17 mouse cellular contexts compared by ENCODE assay signal in the genomic region with DNA sequence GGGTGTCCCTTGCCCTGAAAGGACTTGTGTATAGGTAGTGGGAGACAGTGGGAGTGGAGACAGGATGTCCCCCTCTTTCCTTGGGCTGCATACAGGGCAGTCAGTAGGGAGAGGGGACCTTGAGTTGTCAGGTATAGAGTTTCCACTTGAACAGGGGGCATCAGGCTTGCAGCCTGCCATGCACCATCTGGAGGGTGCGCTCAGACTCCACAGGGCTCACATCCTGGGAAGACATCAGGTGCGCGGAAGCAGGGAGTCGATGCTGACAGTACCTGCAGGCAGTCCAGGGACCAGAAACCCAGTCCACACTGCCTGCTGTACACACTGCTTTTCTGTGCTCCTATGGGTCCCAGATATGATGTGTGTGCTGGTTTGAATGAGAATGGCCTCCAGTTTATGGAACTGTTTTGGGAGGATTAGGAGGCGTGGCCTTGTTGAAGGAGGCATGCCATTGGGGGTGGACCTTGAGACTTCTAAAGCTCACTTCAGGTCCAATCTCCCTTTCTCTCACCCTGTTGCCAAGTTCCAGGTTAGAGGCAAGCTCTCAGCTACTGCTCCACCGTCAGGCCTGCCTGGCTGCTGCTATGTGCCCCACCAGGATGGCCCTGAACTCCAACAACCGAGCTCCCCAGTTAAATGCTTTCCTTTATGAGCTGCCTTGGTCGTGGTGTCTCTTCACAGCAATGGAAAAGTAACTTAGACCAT.
DNase-seq lines count a peak whose midpoint lies in the region; ATAC-seq lines count a peak whose summit lies in the region.
"Had no signal": no experiment of that assay in that cellular context is flagged by ENCODE, and none has a peak within 500 bp of the region (broad histone marks: within the 10 kb centered on the region; RNA-seq: fewer than 3 reads in every experiment).

No protein-coding gene starts in this region.

- WGBS in lung, embryonic 15.5 days: 77% methylated on average over 8 of the region's 8 CpGs
- WGBS in embryonic facial prominence, embryonic 13.5 days: 75% methylated on average over 8 of the region's 8 CpGs
- 64% methylated on average over 8 of the region's 8 CpGs for WGBS in forebrain, embryonic 16.5 days

- peak; percentile 64 for DNase-seq in cerebellum, adult 9-11 months
- DNase-seq in cerebellum, postnatal 4 days (ENCODE audit: low spot score in 2 of 2): no peak
- no peak for DNase-seq in lung, postnatal 4 days
- DNase-seq in frontal cortex, postnatal 25 days (ENCODE audit: low spot score in 2 of 2): no peak
- no peak for DNase-seq in left cerebral cortex, adult 8-10 months (ENCODE audit: low spot score in 2 of 2)
- DNase-seq: adrenal gland, adult 2 months; gastrocnemius, postnatal 36 days; kidney, postnatal 4 days; lung, adult 18-20 months; right cerebral cortex, postnatal 14 days had no signal

- 0 out of 2 replicates have a peak, but pooled peaks have one; percentile 1 for ATAC-seq in lung, embryonic 15.5 days (ENCODE audit: borderline replicate concordance, extremely low read depth, low FRiP score, low TSS enrichment)
- ATAC-seq in embryonic facial prominence, embryonic 13.5 days (ENCODE audit: insufficient number of reproducible peaks, insufficient read depth, low FRiP score, low TSS enrichment, low read depth): no peak
- ATAC-seq in forebrain, embryonic 16.5 days: peak; percentile 11; the same call in 1 of the 2 replicates
- ATAC-seq: intestine, embryonic 15.5 days had no signal

- H3K27ac ChIP-seq in lung, embryonic 15.5 days: peak overlapping the region; percentile 74
- H3K27ac ChIP-seq in embryonic facial prominence, embryonic 13.5 days: peak overlapping the region; percentile 61; the same call in 1 of the 2 replicates
- H3K27ac ChIP-seq in forebrain, embryonic 16.5 days (ENCODE audit: low read length): peak overlapping the region; percentile 67
- H3K27ac ChIP-seq: intestine, embryonic 15.5 days; stomach, postnatal 0 days had no signal

- H3K9me3 ChIP-seq in lung, embryonic 15.5 days: no peaks in the 10 kb centered on the region
- H3K9me3 ChIP-seq in embryonic facial prominence, embryonic 13.5 days: peaks cover 9% of the 10 kb centered on the region; the same call in 1 of the 2 replicates
- H3K9me3 ChIP-seq in forebrain, embryonic 16.5 days (ENCODE audit: control insufficient read depth, low read length): no peaks in the 10 kb centered on the region
- H3K9me3 ChIP-seq: intestine, embryonic 15.5 days had no signal

- H3K27me3 ChIP-seq in lung, embryonic 15.5 days: no peaks in the 10 kb centered on the region
- no peaks in the 10 kb centered on the region for H3K27me3 ChIP-seq in embryonic facial prominence, embryonic 13.5 days
- no peaks in the 10 kb centered on the region for H3K27me3 ChIP-seq in forebrain, embryonic 16.5 days (replicated peaks; ENCODE audit: control insufficient read depth, insufficient read depth, low read length)
- H3K27me3 ChIP-seq: intestine, embryonic 15.5 days had no signal

- no peak overlapping the region for H3K4me3 ChIP-seq in lung, embryonic 15.5 days
- no peak overlapping the region for H3K4me3 ChIP-seq in embryonic facial prominence, embryonic 13.5 days
- H3K4me3 ChIP-seq in forebrain, embryonic 16.5 days (replicated peaks; ENCODE audit: low read length): no peak overlapping the region
- H3K4me3 ChIP-seq: erythroblast, embryonic 14.5 days; intestine, embryonic 15.5 days had no signal

- H3K9ac ChIP-seq in lung, embryonic 15.5 days: no peak overlapping the region
- H3K9ac ChIP-seq in embryonic facial prominence, embryonic 13.5 days: no peak overlapping the region
- H3K9ac ChIP-seq in forebrain, embryonic 16.5 days (replicated peaks; ENCODE audit: low read depth, low read length): no peak overlapping the region
- H3K9ac ChIP-seq: intestine, embryonic 15.5 days had no signal

- H3K36me3 ChIP-seq in lung, embryonic 15.5 days: no peaks in the 10 kb centered on the region
- no peaks in the 10 kb centered on the region for H3K36me3 ChIP-seq in embryonic facial prominence, embryonic 13.5 days
- H3K36me3 ChIP-seq in forebrain, embryonic 16.5 days (ENCODE audit: control insufficient read depth, insufficient read depth): no peaks in the 10 kb centered on the region
- H3K36me3 ChIP-seq: intestine, embryonic 15.5 days had no signal

- H3K4me2 ChIP-seq in lung, embryonic 15.5 days: no peak overlapping the region
- no peak overlapping the region for H3K4me2 ChIP-seq in embryonic facial prominence, embryonic 13.5 days
- no peak overlapping the region for H3K4me2 ChIP-seq in forebrain, embryonic 16.5 days (ENCODE audit: low read length)
- H3K4me2 ChIP-seq: heart, embryonic 11.5 days; intestine, embryonic 15.5 days had no signal

- H3K4me1 ChIP-seq in lung, embryonic 15.5 days: peaks cover 18% of the 10 kb centered on the region; the same call in 1 of the 2 replicates
- no peaks in the 10 kb centered on the region for H3K4me1 ChIP-seq in embryonic facial prominence, embryonic 13.5 days
- peaks cover 19% of the 10 kb centered on the region for H3K4me1 ChIP-seq in forebrain, embryonic 16.5 days (replicated peaks; ENCODE audit: control insufficient read depth, insufficient read depth, low read length)
- H3K4me1 ChIP-seq: intestine, embryonic 15.5 days had no signal
